Mouse (Mus musculus) liver, adult 2 months (tissue): ENCODE measurements around the gene Podxl2. TPM values are rescaled to one million over a fixed set of nuclear protein-coding genes. Genes with fewer than 3 reads are reported as not detected.

Experiments used
- DNase-seq: peaks from one replicate; pipeline ENCODE4 v3.0.0-alpha.2; 2011; ENCODE audit warnings: low read depth, low spot score; ENCODE audit errors: extremely low read depth
- H3K27ac ChIP-seq: fragments of 200-500 bp; replicated peaks from 2 replicates; pipeline ENCODE4 v1.5.1; 2012; ENCODE audit warnings: low read depth, mild to moderate bottlenecking, control low read depth, inconsistent platforms, low read length; ENCODE audit not compliant: insufficient read depth
- H3K27me3 ChIP-seq: fragments of 200-500 bp; 2 replicates; pipeline ENCODE4 v1.6.1; 2012; ENCODE audit warnings: mild to moderate bottlenecking, moderate library complexity, low read length, inconsistent platforms; ENCODE audit not compliant: control insufficient read depth, insufficient read depth
- H3K36me3 ChIP-seq: fragments of 200-500 bp; 2 replicates; pipeline ENCODE4 v1.6.1; 2012; ENCODE audit warnings: low read length, inconsistent platforms; ENCODE audit not compliant: control insufficient read depth, insufficient read depth
- H3K4me1 ChIP-seq: fragments of 200-500 bp; 2 replicates; pipeline ENCODE4 v1.6.1; 2011; ENCODE audit warnings: low read length; ENCODE audit not compliant: control insufficient read depth, insufficient read depth
- H3K4me3 ChIP-seq: fragments of 200-500 bp; 2 replicates; pipeline ENCODE4 v1.5.1; 2011; ENCODE audit warnings: low read depth, mild to moderate bottlenecking, control low read depth, low read length, moderate library complexity; ENCODE audit not compliant: insufficient read depth
- H3K79me2 ChIP-seq: fragments of 200-500 bp; 2 replicates; pipeline ENCODE4 v1.6.1; 2012; ENCODE audit warnings: inconsistent platforms, mild to moderate bottlenecking, low read length, moderate library complexity; ENCODE audit not compliant: control insufficient read depth, insufficient read depth
- H3K9ac ChIP-seq: fragments of 200-500 bp; 2 replicates; pipeline ENCODE4 v1.6.1; 2012; ENCODE audit warnings: low read depth, mild to moderate bottlenecking, control low read depth, inconsistent platforms, low read length
- CTCF ChIP-seq: fragments of 200-500 bp; IDR thresholded peaks from 2 replicates; pipeline ENCODE4 v1.5.1; 2011; ENCODE audit warnings: low read depth, low read length, control low read depth
- POLR2A ChIP-seq: fragments of 200-500 bp; IDR thresholded peaks from 2 replicates; pipeline ENCODE4 v1.6.1; 2011; ENCODE audit warnings: low read length, control low read depth; ENCODE audit not compliant: insufficient read depth; ENCODE audit errors: extremely low read depth
- WGBS: fragments of 180-500 bp; shearing (Covaris S2); methylation state at CpG from one replicate; pipeline ENCODE4 v1.1.7; 2018; 5-methylcytosine and 5-hydroxymethylcytosine counted together
- polyA plus RNA-seq: library from polyadenylated mRNA; depleted of rRNA; stranded (reverse); fragments of >200 nt; gene quantifications from 2 replicates; pipeline ENCODE4 v1.2.3, GENCODE M21; 2012
- total RNA-seq: library from RNA; depleted of rRNA; stranded (reverse); fragments of >200 nt; gene quantifications from 2 replicates; pipeline ENCODE4 v1.2.3, GENCODE M21; 2014

Podxl2 gene
- total and polyA plus RNA-seq, 2 experiments: 0.46 to 0.89 TPM

DNA sequence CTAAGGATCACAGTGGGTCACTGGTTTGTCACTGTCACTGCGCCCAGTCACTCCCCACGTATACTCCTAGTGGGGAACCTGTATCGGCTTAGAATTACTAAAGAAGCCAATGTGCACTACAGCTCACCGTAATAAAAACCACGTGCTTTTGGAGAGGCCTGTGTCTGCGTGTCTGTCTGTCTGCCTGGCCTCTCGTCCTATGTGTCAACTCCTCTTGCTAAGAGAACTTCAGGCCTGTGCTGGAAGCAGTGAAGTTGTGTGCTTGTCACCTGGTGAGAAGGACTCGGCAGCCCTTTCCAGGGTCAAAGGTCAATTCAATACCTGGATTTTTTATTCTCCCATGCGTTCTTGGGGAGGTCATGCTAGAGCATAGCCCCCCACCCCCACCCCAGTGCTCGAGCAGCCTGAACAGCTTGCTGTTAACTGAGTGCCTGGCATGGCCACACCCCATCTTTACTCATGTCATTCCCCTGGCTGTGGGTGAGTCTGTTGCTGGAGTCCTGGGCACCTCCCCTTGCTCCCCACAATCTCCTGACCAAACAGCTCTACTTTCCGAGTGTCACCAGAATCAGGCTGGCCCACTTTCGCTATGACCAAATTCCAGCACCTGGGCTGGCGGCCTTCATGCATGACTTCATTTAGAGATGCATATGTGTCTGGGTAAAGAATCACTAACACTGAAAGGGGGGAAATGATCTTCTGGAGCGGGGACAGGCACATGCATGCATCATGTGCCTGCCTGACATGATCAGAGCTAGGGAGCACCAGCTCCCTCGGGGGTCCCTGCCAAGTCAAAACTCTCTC lies 46.4 kb downstream of the Podxl2 start:
- Histone ChIP-seq H3K4me3 (no peak overlapping the region), H3K27ac (no peak overlapping the region), H3K27me3 (no peaks in the 10 kb centered on the region), H3K9ac (no peak overlapping the region), H3K36me3 (peaks cover 11% of the 10 kb centered on the region), H3K79me2 (no peaks in the 10 kb centered on the region), H3K4me1 (no peaks in the 10 kb centered on the region)
- no peak for DNase-seq
- no peak for TF ChIP-seq POLR2A
- TF ChIP-seq CTCF: no peak
- 75% methylated on average over 15 of the region's 15 CpGs for WGBS

DNA sequence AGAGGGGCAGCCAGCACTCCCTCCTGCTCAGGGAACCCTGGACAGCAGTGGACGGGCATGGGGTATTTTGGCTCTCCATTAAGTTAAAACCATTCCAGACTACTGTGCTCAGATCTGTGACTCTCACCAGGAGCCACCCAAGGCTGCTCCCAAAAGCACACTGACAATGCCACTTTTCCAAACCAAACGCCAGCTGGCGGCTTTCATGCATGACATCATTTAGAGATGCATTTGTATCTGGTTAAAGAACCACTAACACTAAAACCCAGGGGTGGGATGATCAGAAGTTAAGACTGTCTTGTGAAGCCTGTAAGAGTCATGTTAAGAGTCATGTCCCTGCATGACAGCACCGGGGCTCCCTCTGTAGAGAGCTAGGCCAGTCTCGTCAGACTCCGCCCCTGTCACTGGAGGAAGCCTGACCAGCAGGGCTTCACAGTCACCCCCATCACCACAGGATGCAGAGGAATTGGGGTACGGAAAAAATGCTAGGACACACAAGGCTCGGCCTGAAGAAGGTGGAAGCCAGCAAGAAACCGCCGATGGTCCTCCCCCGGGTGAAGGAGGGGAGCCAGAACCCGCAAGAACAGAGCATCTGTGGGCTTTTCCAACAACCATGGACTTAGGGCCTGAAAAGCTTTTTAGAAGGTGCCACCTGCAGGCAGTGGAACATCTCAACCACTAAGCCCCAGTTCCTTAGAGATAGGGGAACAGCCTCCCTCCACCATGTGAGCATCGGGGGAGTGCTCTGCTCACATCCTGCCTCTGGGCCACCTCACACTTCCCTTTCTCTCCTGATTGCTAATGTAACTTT lies 47.2 kb downstream of the Podxl2 start:
- Histone ChIP-seq H3K27ac (no peak overlapping the region), H3K79me2 (no peaks in the 10 kb centered on the region), H3K36me3 (peaks cover 17% of the 10 kb centered on the region), H3K27me3 (no peaks in the 10 kb centered on the region), H3K9ac (no peak overlapping the region), H3K4me1 (no peaks in the 10 kb centered on the region), H3K4me3 (no peak overlapping the region)
- DNase-seq: no peak
- 82% methylated on average over 13 of the region's 13 CpGs for WGBS
- TF ChIP-seq POLR2A (no peak), CTCF (no peak)

DNA sequence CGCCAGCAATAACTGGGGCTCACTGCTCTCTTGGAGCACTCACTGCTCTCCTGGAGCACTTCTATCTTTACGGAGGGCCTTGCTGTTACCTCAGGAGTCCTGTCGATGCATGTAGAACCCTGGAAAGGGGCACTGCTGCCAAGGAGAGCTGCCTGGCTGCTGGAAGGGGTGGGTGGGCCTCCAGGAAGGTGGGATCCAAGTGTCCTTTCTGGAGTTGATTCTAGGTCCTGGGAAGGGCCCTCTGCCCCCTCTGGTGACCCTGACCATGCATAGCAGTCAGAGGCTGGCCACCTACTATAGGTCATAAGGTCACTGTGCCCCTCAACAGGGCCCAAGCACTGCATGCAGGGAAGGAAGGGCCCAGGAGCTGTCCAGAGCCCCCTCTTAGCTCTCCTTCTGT lies 47.9 kb downstream of the Podxl2 start:
- Histone ChIP-seq H3K9ac (no peak overlapping the region), H3K36me3 (peaks cover 22% of the 10 kb centered on the region), H3K4me1 (no peaks in the 10 kb centered on the region), H3K27ac (no peak overlapping the region), H3K4me3 (no peak overlapping the region), H3K79me2 (no peaks in the 10 kb centered on the region), H3K27me3 (no peaks in the 10 kb centered on the region)
- WGBS: 81% methylated on average over 3 of the region's 3 CpGs
- DNase-seq: no peak
- no peak for TF ChIP-seq CTCF
- no peak for TF ChIP-seq POLR2A

DNA sequence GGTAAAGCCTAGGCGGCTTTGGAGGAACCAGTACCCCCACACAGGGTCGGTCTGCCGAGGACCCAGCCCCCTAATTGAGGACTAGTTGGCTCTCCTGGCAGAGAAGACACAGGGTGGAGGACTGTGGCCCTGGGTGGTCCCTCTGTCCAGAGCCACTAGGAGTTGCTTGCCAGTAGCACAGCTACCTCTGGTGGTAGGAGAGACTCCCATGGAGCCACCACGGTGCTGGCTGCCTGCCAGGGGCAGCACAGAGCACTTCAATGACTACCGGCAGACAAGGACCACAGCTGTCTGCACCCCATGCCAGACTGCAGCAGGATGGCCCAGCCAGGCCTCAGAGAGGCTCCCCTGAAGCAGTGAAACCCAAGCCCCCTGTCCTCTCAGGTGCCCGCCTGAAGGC lies 48.3 kb downstream of the Podxl2 start:
- H3K4me3 ChIP-seq: no peak overlapping the region
- no peak overlapping the region for H3K27ac ChIP-seq
- 64% methylated on average over 6 of the region's 6 CpGs for WGBS
- no peaks in the 10 kb centered on the region for H3K79me2 ChIP-seq
- peak; percentile 36 for TF ChIP-seq CTCF
- TF ChIP-seq POLR2A: no peak
- no peak overlapping the region for H3K9ac ChIP-seq
- H3K27me3 ChIP-seq: no peaks in the 10 kb centered on the region
- no peaks in the 10 kb centered on the region for H3K4me1 ChIP-seq
- H3K36me3 ChIP-seq: peaks cover 22% of the 10 kb centered on the region
- no peak for DNase-seq

DNA sequence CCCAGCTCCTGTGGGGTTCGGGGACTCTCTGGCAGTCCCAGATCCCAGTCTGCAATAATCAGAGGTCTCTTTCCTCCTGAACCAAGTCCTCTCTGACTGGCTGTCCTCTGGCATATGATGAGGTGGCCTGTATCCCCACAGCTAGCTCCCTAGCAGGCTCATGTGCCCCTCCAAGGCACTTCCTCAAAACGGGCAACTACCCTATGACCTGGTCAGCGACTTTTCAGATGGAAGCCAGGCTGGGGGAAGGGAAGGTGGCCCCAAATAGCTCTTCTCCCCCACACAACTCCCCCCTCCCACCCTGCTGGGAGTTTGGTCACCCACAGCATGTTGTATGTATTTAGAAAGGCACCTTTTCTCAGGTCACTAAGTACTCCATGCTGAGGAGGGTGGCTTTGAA lies 48.8 kb downstream of the Podxl2 start:
- H3K9ac ChIP-seq: no peak overlapping the region
- no peaks in the 10 kb centered on the region for H3K79me2 ChIP-seq
- H3K36me3 ChIP-seq: peaks cover 22% of the 10 kb centered on the region
- H3K4me3 ChIP-seq: no peak overlapping the region
- TF ChIP-seq POLR2A (no peak), CTCF (no peak)
- WGBS: 74% methylated on average over 3 of the region's 3 CpGs
- no peaks in the 10 kb centered on the region for H3K27me3 ChIP-seq
- no peak for DNase-seq
- peaks cover 3% of the 10 kb centered on the region; the same call in 1 of the 2 replicates for H3K4me1 ChIP-seq
- no peak overlapping the region for H3K27ac ChIP-seq

DNA sequence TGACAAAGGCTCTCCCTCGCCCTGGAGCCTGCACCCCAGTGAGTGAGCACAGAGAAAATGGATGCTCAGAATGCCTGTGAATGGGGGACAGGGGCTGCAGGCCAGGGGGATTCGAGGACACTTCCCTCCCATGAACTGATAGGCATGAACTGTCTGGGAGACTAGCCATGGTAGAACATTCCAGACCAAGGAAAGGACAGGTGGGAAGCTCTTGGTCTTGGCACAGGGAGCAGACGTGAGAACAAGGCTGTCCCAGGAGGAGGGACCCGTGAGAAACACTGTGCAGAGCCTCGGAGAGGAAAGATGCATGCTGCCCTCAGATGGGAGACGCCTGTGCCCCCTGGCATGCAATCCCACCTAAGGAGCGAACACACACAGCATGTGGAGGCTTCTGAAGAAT lies 50.7 kb downstream of the Podxl2 start:
- H3K27ac ChIP-seq: no peak overlapping the region
- TF ChIP-seq POLR2A (no peak), CTCF (no peak)
- no peak overlapping the region for H3K4me3 ChIP-seq
- WGBS: 92% methylated on average over 7 of the region's 7 CpGs
- no peak overlapping the region for H3K9ac ChIP-seq
- H3K36me3 ChIP-seq: peaks cover 24% of the 10 kb centered on the region
- H3K4me1 ChIP-seq: peaks cover 4% of the 10 kb centered on the region; the same call in 1 of the 2 replicates
- no peaks in the 10 kb centered on the region for H3K79me2 ChIP-seq
- H3K27me3 ChIP-seq: no peaks in the 10 kb centered on the region
- no peak for DNase-seq
